Mouse (Mus musculus) forebrain, embryonic 10.5 days (tissue): Measurements from ENCODE around the gene Capn7. TPM values are rescaled to one million over a fixed set of nuclear protein-coding genes. Genes with fewer than 3 reads are reported as not detected.

Experiments
- polyA plus RNA-seq: library from polyadenylated mRNA; unstranded; fragments of >200 nt; fragmentation: Nextera tagmentation; extraction: Ambion mirVana; gene quantifications from 2 replicates; pipeline ENCODE4 v1.2.1, GENCODE M21; 2016

Capn7 gene
- polyA plus RNA-seq, 1 experiment from 2014 or later = 28.7 TPM

Other genes with a start within 250 kb of the Capn7 start
- 58.3 and 58.8 TPM in 2 replicates for gene Smim4, start 207.7 kb upstream of the Capn7 start, polyA plus RNA-seq
- 558 and 609 TPM in 2 replicates for gene Nt5dc2, start 205.6 kb upstream of the Capn7 start, polyA plus RNA-seq
- 20.7 and 21.6 TPM in 2 replicates for gene Stab1, start 168.0 kb upstream of the Capn7 start, polyA plus RNA-seq
- gene Tnnc1, start 128.3 kb upstream of the Capn7 start, polyA plus RNA-seq = 0.67 and 0.84 TPM in 2 replicates
- gene Nisch, start 119.7 kb upstream of the Capn7 start, polyA plus RNA-seq = 401 and 402 TPM in 2 replicates
- gene Sema3g, start 118.8 kb upstream of the Capn7 start, polyA plus RNA-seq = 0.61 and 0.66 TPM in 2 replicates
- 14.0 and 16.4 TPM in 2 replicates for gene Phf7, start 85.3 kb upstream of the Capn7 start, polyA plus RNA-seq
- 146 and 151 TPM in 2 replicates for gene Bap1, start 85.2 kb upstream of the Capn7 start, polyA plus RNA-seq
- 5.4 and 6.3 TPM in 2 replicates for gene Dnah1, start 12.7 kb upstream of the Capn7 start, polyA plus RNA-seq
- 17.6 and 18.3 TPM in 2 replicates for gene Sh3bp5, start 99.4 kb downstream of the Capn7 start, polyA plus RNA-seq
- 28.4 and 29.1 TPM in 2 replicates for gene Eaf1, start 157.8 kb downstream of the Capn7 start, polyA plus RNA-seq
- gene Mettl6, start 158.4 kb downstream of the Capn7 start, polyA plus RNA-seq = 79.1 and 79.9 TPM in 2 replicates